Mouse (Mus musculus): Measurements from ENCODE around the gene Amt.

- TF ChIP-seq CTCF (IDR thresholded peaks at IDR 0.05; ENCODE audit: low read depth), result no peak
- TF ChIP-seq EP300 (IDR thresholded peaks at IDR 0.05; ENCODE audit: low read depth), result no peak
These were observed 16.4 kb upstream of the Amt start for GRCm38 (mm10) chr9:108280071-108280828.
